Mouse (Mus musculus): ENCODE measurements around the gene Kcnj12.

DNA sequence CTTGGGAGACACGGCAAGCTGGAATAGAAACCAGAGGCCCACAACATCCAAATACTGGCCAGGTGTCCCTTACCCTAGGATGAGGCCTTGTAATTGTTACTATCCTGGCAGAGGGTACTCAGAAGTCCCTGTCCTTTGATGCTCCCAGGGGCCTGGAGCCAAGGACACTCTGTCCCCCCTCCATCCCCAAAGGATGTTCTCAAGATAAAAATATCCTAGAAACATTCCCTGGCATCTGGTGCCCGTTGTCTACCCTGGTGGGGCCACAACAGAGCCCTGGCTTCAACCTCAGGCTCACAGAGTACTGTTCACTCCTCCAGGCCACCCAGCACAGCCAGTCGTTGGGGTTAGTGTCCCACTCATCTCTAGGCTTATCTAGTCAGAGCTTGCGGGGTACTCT, 38.3 kb downstream of the Kcnj12 start:
- TF ChIP-seq POLR2A (IDR thresholded peaks at IDR 0.05; ENCODE audit: low read depth, low read length) (no peak), CTCF (IDR thresholded peaks at IDR 0.05; ENCODE audit: extremely low read depth, insufficient read depth, insufficient read length, insufficient replicate concordance) (no peak)
